8 mouse cellular contexts compared by ENCODE assay signal in genomic region chr6:142964076-142964530, GRCm38 (mm10). TPM values are rescaled to one million over a fixed set of nuclear protein-coding genes. Genes with fewer than 3 reads are reported as not detected.
A peak's percentile ranks its signal among the peaks of the same experiment; 100 is the strongest.
DNase-seq lines count a peak whose midpoint lies in the region; ATAC-seq and TF ChIP-seq lines count a peak whose summit lies in the region.

TSS of gene St8sia1 (minus strand) at chr6:142964452.

- under 1% methylated on average over 45 of the region's 45 CpGs for WGBS in lung, adult 2 months
- WGBS in cerebellum, adult 2 months, result 1% methylated on average over 45 of the region's 45 CpGs
- WGBS in kidney, embryonic 15.5 days, result under 1% methylated on average over 45 of the region's 45 CpGs
- 3% methylated on average over 45 of the region's 45 CpGs for WGBS in liver, adult 2 months

- peaks cover 4% of the 10 kb centered on the region for H3K4me1 ChIP-seq in lung, adult 2 months (ENCODE audit: control insufficient read depth, insufficient read depth, low read length)
- H3K4me1 ChIP-seq in cerebellum, adult 2 months (ENCODE audit: control insufficient read depth, insufficient read depth, low read length), result no peaks in the 10 kb centered on the region
- peaks cover 11% of the 10 kb centered on the region for H3K4me1 ChIP-seq in kidney, embryonic 15.5 days
- peaks cover 4% of the 10 kb centered on the region for H3K4me1 ChIP-seq in liver, adult 2 months (ENCODE audit: control insufficient read depth, insufficient read depth, low read length)

- peak within 1 kb of the TSS; percentile 98 for H3K4me2 ChIP-seq in kidney, embryonic 15.5 days

- TF ChIP-seq CTCF in lung, adult 2 months (IDR thresholded peaks at IDR 0.05; ENCODE audit: insufficient read depth, low read length), result no peak
- TF ChIP-seq CTCF in cerebellum, adult 2 months (IDR thresholded peaks at IDR 0.05; ENCODE audit: borderline replicate concordance, insufficient read depth, low read depth, low read length), result no peak
- TF ChIP-seq CTCF in liver, adult 2 months (IDR thresholded peaks at IDR 0.05; ENCODE audit: low read depth, low read length), result no peak

- no peaks in the 10 kb centered on the region for H3K79me2 ChIP-seq in liver, adult 2 months (ENCODE audit: control insufficient read depth, insufficient read depth, low read length)

- ATAC-seq in kidney, embryonic 15.5 days (replicated peaks; ENCODE audit: low FRiP score), result peak; percentile 68

- H3K9me3 ChIP-seq in kidney, embryonic 15.5 days (replicated peaks), result no peaks in the 10 kb centered on the region

- H3K9ac ChIP-seq in kidney, embryonic 15.5 days, result peak within 1 kb of the TSS; percentile 55
- no peak within 1 kb of the TSS for H3K9ac ChIP-seq in liver, adult 2 months (ENCODE audit: low read depth, low read length)

- peak within 1 kb of the TSS; percentile 5 for H3K4me3 ChIP-seq in lung, adult 2 months (replicated peaks; ENCODE audit: extremely low read depth, low read depth, low read length)
- H3K4me3 ChIP-seq in cerebellum, adult 2 months (replicated peaks; ENCODE audit: insufficient read depth, low read depth, low read length), result peak within 1 kb of the TSS; percentile 77
- peak within 1 kb of the TSS; percentile 65 for H3K4me3 ChIP-seq in kidney, embryonic 15.5 days (replicated peaks)
- peak within 1 kb of the TSS; percentile 27; the same call in 1 of the 2 replicates for H3K4me3 ChIP-seq in liver, adult 2 months (ENCODE audit: insufficient read depth, low read depth, low read length)

- no peaks in the 10 kb centered on the region for H3K27me3 ChIP-seq in cerebellum, adult 2 months (ENCODE audit: control insufficient read depth, insufficient read depth, low read length)
- H3K27me3 ChIP-seq in kidney, embryonic 15.5 days, result peaks cover 15% of the 10 kb centered on the region
- H3K27me3 ChIP-seq in liver, adult 2 months (ENCODE audit: control insufficient read depth, insufficient read depth, low read length), result peaks cover 14% of the 10 kb centered on the region; the same call in 1 of the 2 replicates

- TF ChIP-seq POLR2A in lung, adult 2 months (IDR thresholded peaks at IDR 0.05; ENCODE audit: borderline replicate concordance, extremely low read depth, low read depth, low read length), result no peak
- TF ChIP-seq POLR2A in cerebellum, adult 2 months (IDR thresholded peaks at IDR 0.05; ENCODE audit: borderline replicate concordance, insufficient read depth, low read length), result no peak
- TF ChIP-seq POLR2A in liver, adult 2 months (IDR thresholded peaks at IDR 0.05; ENCODE audit: extremely low read depth, insufficient read depth, low read length), result no peak

- no peak for DNase-seq in lung, adult 2 months
- DNase-seq in lung, postnatal 14 days, result no peak
- DNase-seq in cerebellum, adult 2 months, result peak; percentile 84 to 89
- peak; percentile 42 to 60 for DNase-seq in frontal cortex, postnatal 10 days (ENCODE audit: low spot score in 2 of 2)
- DNase-seq in liver, adult 2 months (ENCODE audit: extremely low read depth, low read depth, low spot score), result no peak
- peak; percentile 72 for DNase-seq in retina, embryonic 14.5 days (ENCODE audit: low spot score)
- DNase-seq in adipocyte (ENCODE audit: low spot score), result no peak

- peak within 1 kb of the TSS; percentile 97 for H3K27ac ChIP-seq in cerebellum, adult 2 months (ENCODE audit: insufficient read depth, low read length)
- peak within 1 kb of the TSS; percentile 51 for H3K27ac ChIP-seq in kidney, embryonic 15.5 days
- H3K27ac ChIP-seq in liver, adult 2 months (replicated peaks; ENCODE audit: insufficient read depth, low read depth, low read length), result no peak within 1 kb of the TSS

- no peaks in the 10 kb centered on the region for H3K36me3 ChIP-seq in kidney, embryonic 15.5 days
- H3K36me3 ChIP-seq in liver, adult 2 months (ENCODE audit: control insufficient read depth, insufficient read depth, low read length), result no peaks in the 10 kb centered on the region

RNA-seq across cellular contexts. Expression of gene St8sia1, which starts in this region (rescaled TPM):
- 0.23 and 0.26 TPM in 2 replicates for polyA plus RNA-seq in lung, adult 2 months (2012; rRNA removed)
- 22.2 and 22.6 TPM in 2 replicates for polyA plus RNA-seq in cerebellum, adult 2 months (2012; rRNA removed)
- polyA plus RNA-seq in kidney, embryonic 15.5 days (2015; fragmentation: Nextera tagmentation; extraction: Ambion mirVana), result 3.0 and 3.1 TPM in 2 replicates
- total RNA-seq in liver, adult 2 months (2014; rRNA removed), result under 0.01 TPM in 2 replicates
- 0.01 and 0.02 TPM in 2 replicates for polyA plus RNA-seq in liver, adult 2 months (2012; rRNA removed)

Comparison
In these comparisons a context has a peak if more than half of its experiments do, and no peak if none do; other contexts are left out.
1. DNase-seq: peak in cerebellum, adult 2 months (2 of 2), frontal cortex, postnatal 10 days (2 of 2) and retina, embryonic 14.5 days (single experiment); none in lung, adult 2 months (single experiment), lung, postnatal 14 days (single experiment), liver, adult 2 months (single experiment) and adipocyte (single experiment).
2. H3K4me3 ChIP-seq: peak in every context shown above with its lines; median percentile 77 in cerebellum, adult 2 months; 65 in kidney, embryonic 15.5 days; 27 in liver, adult 2 months; 5 in lung, adult 2 months.